Mouse (Mus musculus) adrenal gland, postnatal 10 days (tissue): ENCODE data around the gene Spata45. TPM values are rescaled to one million over a fixed set of nuclear protein-coding genes. Genes with fewer than 3 reads are reported as not detected.
"Not testable (repeated sequence)": the region's sequence is repeated elsewhere in the genome, so short reads cannot be mapped to it uniquely, and the experiment has no call there.

Source experiments
- DNase-seq: peaks from one replicate; pipeline ENCODE4 v3.0.0; 2021; ENCODE audit warnings: mixed read lengths
- long read RNA-seq, 2 experiments: library from polyadenylated mRNA; stranded (forward); transcript quantifications; one replicate each; pipeline ENCODE4 v2.0.0; 2021
- total RNA-seq, 2 experiments: library from RNA; stranded (reverse); gene quantifications; 2 replicates each; pipeline ENCODE4 v1.2.3; 2021

The Spata45 gene
- total RNA-seq: not detected
- long read RNA-seq, experiment 1: 0 reads
- long read RNA-seq, experiment 2: 0 reads

DNA sequence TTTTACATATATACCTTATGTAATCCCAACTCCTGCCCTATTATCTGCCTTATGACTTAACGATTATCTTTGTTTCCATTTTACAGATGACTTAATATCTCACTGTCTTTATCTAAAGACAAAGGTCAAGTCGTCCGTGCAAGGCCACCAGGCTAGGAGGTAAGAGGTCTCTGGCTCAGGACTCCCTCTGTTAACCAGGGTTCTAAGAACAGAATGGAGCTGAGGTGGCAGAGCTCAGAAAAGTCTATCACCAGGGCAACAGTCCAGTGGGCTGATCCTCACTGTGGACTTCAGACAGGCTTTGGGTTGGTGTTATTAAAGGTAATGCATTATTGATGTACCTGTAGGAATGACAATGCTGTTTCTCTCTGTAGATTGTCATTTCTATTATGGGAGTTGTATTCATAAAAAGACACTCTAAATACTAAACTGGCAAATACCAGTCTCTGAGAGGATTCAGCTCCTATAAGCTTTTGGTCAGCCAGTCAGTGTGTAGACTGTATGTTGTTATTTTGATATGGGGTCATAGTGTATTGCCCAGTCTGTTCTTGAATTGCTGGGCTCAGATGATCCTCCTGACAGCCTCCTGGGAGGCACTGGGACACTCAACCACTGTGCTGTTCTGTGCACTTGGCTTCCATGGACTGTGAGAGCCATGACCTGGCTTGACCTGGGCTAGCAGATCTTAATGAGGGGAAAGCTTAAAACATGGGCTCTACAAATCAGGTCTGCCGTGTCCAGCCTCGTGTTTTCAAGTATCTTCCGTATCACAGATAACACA is at the start of gene Spata45:
Gene Spata45 (plus strand): TSS at position 86 of the 781 bp plus-strand sequence.
- DNase-seq: no peak

- no peak for DNase-seq
Measured at GRCm38 (mm10) chr1:190989437-190990082, 46.9 kb upstream of the Spata45 start.

DNA sequence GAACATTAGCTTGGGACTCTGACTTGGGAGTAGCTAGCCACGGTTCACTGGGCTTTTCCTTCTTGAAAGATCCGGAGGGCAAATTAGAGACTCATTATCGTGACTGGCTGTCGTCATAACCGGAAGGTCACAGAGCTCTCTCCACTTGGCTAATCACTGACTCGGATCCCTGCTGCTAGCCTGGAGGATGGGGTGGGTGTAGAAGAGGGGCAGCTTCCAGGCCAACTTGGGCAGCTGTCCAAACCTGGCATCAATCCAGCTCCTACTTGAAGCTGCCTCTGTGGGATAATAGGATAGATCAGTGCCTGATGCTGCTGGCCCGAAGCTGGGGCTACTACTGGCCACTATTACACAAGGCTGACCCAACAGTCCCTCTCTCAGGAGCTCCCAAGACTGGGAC is 40.9 kb upstream of the Spata45 start:
- DNase-seq: peak; percentile 83

- peak; percentile 10 for DNase-seq
Measured at GRCm38 (mm10) chr1:190996346-190996877, 40.0 kb upstream of the Spata45 start.

DNA sequence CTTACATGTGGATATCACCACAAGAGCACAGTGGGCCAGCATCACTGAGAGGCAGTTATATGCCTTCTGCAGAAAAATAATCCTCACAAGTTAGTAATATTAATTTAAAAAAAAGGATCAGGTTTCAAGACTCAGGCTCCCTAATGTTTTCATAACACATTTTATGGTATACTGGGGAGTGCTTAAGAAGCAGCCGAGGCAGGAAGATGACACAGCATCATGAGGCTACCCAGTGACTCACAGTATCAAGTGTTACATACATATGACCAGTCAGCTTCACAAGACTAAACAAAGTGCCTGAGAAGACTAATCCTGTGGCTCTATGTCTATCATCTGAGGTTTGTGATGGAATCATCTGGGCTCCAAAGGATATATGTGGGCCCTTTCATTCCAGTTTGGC is 38.4 kb upstream of the Spata45 start:
- DNase-seq: no peak

- peak; percentile 31 for DNase-seq
Measured at GRCm38 (mm10) chr1:191000686-191001085, 35.8 kb upstream of the Spata45 start.

DNA sequence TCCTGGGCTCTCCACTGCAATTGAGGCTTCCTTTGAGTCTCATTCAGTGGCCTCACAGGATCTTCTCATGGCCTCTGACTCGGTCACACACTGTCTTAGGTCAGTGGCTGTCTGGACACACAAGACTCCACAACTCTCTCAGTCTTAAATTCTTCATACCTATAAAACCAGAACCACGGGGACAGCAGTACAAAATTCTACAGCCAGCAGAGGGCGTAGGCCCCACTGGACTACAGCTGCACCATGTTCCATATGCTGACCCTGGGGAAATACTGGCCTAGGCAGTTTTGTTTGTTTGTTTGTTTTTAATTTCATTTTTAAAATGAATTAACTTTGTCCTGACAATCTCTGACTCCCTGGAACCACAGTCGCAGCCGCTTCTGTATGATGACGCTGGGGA is 34.2 kb upstream of the Spata45 start:
- DNase-seq: peak; percentile 51

GRCm38 (mm10) chr1:191008707-191009106 is 27.7 kb upstream of the Spata45 start:
- no peak for DNase-seq

GRCm38 (mm10) chr1:191014271-191014670 is 22.2 kb upstream of the Spata45 start:
- DNase-seq: no peak

- no peak for DNase-seq
Measured at GRCm38 (mm10) chr1:191019803-191020202, 16.6 kb upstream of the Spata45 start.

DNA sequence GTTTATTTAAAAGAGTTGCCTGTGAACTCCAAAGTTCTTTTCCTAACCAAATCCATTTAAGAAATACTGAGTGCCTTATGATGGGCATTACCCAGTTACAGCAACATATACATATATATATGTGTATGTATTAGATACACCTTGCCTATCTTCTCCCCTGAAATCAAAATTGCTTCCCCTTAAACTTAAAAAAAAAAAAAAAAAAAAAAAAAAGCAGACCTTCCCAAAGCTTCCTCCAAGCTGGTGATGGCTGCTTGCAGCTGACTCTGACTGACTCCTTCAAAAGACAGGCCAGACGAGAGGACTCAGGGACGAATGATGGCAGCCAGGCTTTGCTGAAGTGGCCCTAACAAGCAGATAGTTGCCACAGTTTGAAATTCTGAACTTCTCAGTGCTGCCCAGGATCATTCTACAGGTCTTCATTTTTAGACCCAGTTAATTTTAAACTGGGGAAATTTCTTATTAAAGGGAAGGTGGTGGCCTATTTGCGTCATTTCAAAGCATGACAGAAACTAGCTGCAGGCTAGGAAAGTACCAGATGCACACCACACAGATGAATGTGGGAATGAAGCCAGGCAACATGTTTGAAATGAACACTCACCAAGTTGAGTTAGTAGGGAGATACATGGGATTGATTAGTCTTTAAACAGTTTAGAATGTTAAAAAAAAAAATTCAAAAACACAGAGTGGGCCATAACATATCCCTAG is 16.1 kb upstream of the Spata45 start:
- DNase-seq: no peak

GRCm38 (mm10) chr1:191021016-191021415 is 15.4 kb upstream of the Spata45 start:
- no peak for DNase-seq

DNA sequence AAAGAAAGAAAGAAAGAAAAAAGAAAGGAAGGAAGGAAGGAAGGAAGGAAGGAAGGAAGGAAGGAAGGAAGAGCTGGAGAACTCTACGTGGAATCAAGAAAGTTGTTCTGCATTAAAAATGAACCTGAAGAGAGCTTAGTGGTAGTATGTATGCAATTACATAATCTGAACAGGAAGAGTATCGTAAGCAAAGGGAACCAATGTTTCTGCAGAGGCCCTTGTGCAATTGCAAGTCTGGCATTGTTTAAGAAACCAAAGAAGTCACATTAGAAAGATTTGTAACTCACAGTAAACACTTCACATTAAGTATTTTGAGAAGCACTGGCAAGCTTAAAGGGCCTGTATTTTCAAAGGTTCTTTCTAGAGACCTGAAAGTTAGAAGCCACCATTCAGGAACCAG is 13.3 kb upstream of the Spata45 start:
- DNase-seq: no peak

GRCm38 (mm10) chr1:191023806-191024205 is 12.6 kb upstream of the Spata45 start:
- not testable (repeated sequence) for DNase-seq

DNA sequence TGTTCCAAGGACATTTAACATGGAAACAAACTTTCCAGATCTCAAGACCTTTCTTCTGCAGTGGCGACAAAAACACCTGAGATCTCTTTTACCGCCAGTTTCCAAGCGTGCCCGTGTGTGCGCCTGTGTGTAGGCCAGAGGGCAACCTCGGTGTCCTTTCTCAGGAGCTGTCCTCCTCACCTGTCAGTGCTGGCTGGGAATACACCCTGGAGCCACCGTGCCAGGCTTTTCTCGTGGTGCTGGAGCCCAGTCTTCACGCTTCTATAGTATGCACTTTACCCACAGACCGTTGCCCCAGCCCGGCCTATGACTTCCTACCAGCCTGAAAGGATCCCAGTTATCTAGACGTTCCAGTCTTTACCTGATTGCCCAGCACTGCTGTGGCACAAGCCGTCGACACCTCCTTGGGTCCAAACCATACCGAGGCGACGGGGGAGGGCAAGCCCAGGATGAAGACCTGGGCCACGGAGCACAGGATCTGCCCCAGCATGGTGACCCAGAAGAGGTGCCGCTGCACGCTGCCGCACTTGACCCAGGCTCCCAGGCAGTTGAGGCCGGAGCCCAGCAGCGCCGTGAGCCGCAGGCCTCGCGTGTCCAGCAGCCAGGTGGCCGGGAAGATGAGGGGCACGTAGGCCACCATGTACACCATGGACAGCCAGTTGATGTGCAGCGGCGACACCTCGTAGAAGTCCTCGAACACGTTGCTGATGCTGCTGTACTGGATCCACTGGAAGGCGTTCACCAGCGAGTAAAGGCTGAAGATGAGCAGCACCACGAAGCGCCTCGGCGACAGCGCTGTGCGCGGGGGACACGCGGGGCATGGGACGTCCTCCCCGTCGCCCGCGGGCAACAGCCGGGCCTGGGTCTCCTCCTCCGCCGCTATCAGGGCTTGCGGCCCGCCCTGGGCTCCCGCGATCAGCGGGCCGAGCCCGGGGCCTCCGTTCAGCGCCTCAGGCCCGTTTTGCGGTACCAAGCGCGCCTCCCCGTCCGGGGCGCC is 11.1 kb upstream of the Spata45 start:
- DNase-seq: no peak

- peak; percentile 99 for DNase-seq
Measured at GRCm38 (mm10) chr1:191026021-191026713, 10.3 kb upstream of the Spata45 start, which contains the start of gene Flvcr1. Flvcr1 (minus strand) TSS chr1:191026158.

GRCm38 (mm10) chr1:191030182-191030581 is 6.3 kb upstream of the Spata45 start:
- DNase-seq: no peak

DNA sequence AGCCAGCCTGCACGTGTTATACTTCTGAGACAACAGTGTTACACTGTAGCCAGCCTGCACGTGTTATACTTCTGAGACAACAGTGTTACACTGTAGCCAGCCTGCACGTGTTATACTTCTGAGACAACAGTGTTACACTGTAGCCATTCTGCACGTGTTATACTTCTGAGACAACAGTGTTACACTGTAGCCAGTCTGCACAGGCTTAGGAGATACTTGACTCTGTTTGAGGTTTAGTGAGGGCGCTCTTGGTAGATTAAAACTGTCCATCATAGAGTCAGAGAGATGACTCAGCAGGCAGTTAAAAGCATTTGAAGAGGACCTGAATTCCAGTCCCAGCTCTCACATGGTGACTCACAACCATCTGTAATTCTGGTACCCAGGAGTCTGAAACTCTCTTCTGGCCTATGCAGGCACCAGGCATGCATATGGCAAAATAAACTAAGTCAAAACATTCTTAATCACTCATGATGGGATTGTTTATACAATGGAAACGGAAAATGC is 5.5 kb upstream of the Spata45 start:
- not testable (repeated sequence) for DNase-seq

GRCm38 (mm10) chr1:191035649-191036048 is 790 bp upstream of the Spata45 start:
- no peak for DNase-seq

DNA sequence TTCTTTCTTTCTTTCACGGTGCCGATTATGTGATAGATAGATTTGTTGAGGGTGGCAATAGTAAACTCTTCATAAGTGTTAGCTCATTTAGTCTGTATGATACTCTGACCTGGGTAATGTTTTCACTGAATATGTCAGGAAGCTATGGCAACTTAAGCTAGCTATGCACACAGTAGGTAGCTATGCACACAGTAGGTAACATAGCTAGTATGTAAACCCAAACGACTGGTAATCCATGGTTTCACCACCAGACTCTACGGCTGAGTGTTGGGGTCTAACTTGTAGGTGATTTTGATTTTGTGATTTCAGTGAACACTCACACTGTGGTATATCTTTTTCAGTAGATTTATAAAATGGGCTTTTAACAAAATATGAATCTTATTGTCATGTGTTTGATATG is 1.6 kb downstream of the Spata45 start:
- no peak for DNase-seq

DNA sequence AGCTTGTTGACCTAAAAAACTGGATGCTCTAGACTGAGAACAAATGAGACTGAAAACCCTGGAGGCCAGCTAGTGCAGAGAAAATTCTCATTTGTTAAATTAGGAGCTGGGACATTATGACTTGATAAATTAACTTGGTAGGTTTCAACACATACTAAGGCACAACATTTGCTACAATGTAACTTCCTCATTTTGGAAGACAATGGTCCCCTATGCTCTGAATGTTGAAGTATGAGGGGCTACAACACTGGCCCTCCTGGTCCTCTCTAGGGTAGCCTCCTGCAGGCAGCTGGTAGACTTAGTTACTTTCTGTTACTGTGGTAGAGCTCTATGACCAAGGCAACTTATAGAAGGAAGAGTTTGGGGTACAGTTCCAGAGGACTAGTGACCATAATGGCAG is 4.9 kb downstream of the Spata45 start:
- no peak for DNase-seq
